Mouse (Mus musculus) kidney, postnatal 25 days (tissue): ENCODE results near the gene Spock1.
A peak's percentile ranks its signal among the peaks of the same experiment; 100 is the strongest.

Source experiments
- DNase-seq, 2 experiments: peaks; one replicate each; pipeline ENCODE4 v3.0.0; 2021; ENCODE audit warnings: mixed read lengths in 2 of 2

Spock1 gene

GRCm38 (mm10) chr13:57858491-57858890 is 49.6 kb downstream of the Spock1 start:
- DNase-seq, result no peak

- no peak for DNase-seq
Measured at GRCm38 (mm10) chr13:57857016-57857415, 51.1 kb downstream of the Spock1 start.

GRCm38 (mm10) chr13:57856311-57856853 is 51.8 kb downstream of the Spock1 start:
- no peak for DNase-seq

DNA sequence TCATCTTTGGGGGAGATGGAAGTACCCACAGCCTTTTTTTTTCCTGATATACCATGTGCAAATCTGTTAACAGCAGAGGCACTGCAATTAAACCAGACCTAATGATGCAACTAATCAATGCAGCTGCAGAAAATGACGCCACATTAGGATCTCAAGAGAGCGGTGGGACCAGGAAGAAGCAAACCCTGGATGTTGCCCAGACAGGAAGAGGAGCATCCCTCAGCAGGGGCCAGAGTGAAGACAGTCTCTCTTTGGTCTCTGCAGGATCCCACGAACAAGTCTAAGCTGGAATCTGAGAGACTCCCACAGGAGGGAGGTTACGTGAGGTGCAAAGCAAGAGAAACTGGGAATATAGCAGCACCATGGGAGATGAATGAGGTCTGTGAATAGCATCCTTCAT is 52.4 kb downstream of the Spock1 start:
- no peak for DNase-seq

- DNase-seq, result no peak
Measured at GRCm38 (mm10) chr13:57854416-57854815, 53.7 kb downstream of the Spock1 start.

- DNase-seq, result no peak
Measured at GRCm38 (mm10) chr13:57853621-57854020, 54.5 kb downstream of the Spock1 start.

DNA sequence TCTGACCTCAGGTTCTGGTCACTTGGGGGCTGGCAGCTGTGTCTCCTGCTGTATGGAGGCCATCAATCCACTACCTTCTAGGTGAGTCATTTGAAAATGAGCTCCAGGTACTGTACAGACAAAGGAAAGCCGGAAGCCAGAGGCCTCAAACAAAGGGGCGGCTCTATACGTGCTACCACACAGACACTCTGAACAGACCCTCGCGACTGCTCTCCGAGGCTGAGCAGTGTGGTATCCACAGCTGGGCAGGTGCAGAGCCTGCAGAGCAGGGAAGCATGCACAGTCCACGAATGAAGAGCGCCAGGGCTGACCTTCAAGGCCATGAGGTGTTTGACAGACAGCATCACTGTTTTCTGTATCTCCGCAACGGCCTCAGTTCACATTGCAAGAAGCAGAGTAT is 55.0 kb downstream of the Spock1 start:
- DNase-seq, result no peak

- DNase-seq, result no peak
Measured at GRCm38 (mm10) chr13:57848931-57849330, 59.2 kb downstream of the Spock1 start.

GRCm38 (mm10) chr13:57847101-57847500 is 61.0 kb downstream of the Spock1 start:
- no peak for DNase-seq

DNA sequence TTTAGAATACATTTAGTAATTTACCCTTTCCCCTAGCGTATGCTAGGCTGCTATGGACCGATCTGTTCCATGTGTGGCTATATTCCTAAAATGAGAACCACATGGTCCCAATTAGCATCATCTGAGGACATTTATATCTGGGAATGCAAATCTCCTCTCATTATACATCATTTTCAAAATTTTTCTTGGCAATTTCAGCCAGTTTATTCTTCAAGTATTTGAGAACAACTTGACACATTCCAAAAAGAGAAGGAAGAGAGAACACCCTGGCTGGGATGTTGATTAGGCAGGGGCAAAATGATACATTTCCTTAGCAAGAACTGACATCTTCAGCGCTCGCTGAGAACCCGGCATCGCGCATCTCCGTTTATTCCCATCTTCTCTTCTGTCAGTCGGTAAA is 61.7 kb downstream of the Spock1 start:
- DNase-seq, result no peak

GRCm38 (mm10) chr13:57841141-57841848 is 66.8 kb downstream of the Spock1 start:
- no peak for DNase-seq

- DNase-seq, result no peak
Measured at GRCm38 (mm10) chr13:57837691-57838437, 70.3 kb downstream of the Spock1 start.

GRCm38 (mm10) chr13:57831374-57832163 is 76.6 kb downstream of the Spock1 start:
- DNase-seq, result no peak

DNA sequence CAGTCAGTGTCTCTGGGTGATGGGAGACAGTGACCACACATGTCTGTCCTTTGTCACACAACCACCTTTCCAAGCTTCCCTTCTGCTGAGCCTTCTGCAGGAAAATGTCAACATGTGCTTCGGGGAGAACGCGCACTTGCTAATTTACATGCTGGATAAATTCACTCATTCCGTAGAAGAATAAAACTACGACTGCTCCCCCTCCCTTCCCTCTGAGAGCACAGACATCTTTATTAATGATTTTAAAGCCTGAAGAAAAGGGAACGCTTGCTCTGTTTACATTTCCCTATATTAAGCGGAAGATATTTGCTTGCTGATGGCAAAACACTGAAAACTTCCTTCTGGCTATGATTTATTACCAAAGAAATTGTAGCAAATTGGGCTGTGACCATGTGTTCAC is 77.2 kb downstream of the Spock1 start:
- no peak for DNase-seq

DNA sequence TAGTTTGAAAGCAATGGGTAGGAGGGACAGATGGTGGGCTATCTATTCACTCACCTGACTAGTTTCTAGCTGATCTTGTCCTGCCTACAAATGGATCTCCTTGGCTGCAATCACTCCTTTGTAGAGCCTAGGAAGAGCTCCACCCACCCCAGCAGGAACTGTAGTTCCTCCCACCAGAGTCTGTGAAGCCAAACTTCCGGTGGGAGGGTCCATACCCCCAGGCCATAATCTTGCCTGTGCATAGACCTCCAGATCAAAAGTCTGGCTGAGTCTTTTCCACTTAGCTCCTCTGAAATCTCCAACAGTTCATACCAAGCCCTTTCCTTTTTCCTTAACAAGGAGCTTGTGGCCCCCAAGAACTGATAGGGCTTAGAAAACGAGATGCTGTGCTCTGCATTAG is 78.0 kb downstream of the Spock1 start:
- no peak for DNase-seq

- DNase-seq, result no peak
Measured at GRCm38 (mm10) chr13:57816276-57816675, 91.9 kb downstream of the Spock1 start.

GRCm38 (mm10) chr13:57812643-57813042 is 95.5 kb downstream of the Spock1 start:
- no peak for DNase-seq

GRCm38 (mm10) chr13:57811253-57811652 is 96.9 kb downstream of the Spock1 start:
- no peak for DNase-seq

GRCm38 (mm10) chr13:57810816-57811215 is 97.3 kb downstream of the Spock1 start:
- no peak for DNase-seq

DNA sequence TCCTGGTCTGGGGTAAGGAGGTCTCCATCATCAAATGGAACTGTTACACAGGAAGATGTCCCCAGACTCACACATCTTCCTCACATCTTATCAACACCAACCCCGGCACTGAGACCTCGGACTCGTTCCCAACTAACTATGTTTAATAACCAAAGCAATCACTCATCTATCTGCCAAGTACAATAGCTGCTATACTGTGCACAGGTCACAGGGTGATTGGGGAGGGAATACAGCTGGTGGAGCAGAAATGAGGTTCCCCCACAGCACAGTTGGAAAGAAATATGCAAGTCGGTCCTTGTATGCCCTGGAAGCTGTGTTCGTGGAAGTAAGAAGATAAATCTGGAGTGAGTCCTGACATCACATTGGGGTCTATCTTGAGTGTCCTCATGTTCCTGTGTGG is 98.0 kb downstream of the Spock1 start:
- DNase-seq, result no peak

DNA sequence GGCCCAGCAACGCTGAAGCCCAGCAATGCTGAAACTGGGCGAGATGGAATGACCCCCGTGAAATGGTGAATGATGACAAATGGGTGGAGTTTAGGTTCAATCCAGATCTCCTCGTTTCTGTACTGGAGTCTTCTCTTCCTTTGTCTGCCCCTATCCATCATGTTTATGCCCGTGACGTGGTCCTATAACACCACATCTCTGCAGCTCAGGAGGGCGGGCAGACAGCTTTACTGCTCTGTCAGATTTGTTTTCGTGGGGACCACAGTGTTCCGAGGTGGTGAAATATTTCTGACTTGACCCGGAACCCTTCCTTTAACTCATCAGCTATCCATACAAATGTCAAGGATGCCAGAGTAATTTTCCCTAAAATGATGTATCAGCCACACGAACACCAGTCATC is 98.5 kb downstream of the Spock1 start:
- DNase-seq, result no peak

DNA sequence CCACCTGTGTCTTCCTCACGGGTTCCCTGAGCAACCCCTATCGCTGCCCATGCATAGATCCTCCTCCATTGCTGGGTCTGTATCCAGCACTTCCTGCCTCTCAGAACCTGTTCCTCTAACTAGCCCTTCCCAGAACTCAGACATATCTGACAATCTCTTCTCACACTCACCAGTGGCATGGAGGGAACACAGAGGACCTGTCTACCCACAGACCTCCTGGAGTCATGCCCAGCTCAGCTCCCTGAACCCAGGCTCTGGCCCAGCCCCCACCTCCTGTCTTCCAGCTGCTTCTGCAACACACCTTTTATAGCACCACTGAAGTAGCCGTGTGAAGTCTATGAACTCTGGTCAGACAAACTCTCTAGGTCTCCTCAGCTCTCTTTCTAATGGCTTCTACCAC is 101.3 kb downstream of the Spock1 start:
- DNase-seq, result no peak

GRCm38 (mm10) chr13:57806301-57806700 is 101.8 kb downstream of the Spock1 start:
- peak in 1 of 2 experiments; percentile 4 for DNase-seq
